Mouse (Mus musculus) liver, postnatal 0 days (tissue): ENCODE data around the gene 1810010H24Rik. TPM values are rescaled to one million over a fixed set of nuclear protein-coding genes. Genes with fewer than 3 reads are reported as not detected.
A peak's percentile ranks its signal among the peaks of the same experiment; 100 is the strongest.
"Not testable (repeated sequence)": the region's sequence is repeated elsewhere in the genome, so short reads cannot be mapped to it uniquely, and the experiment has no call there.

ENCODE experiments used
- ATAC-seq: fragments of 200-750 bp; cut with Nextera tagmentation; 2 replicates; pipeline ENCODE4 v1.8.0; 2017; ENCODE audit warnings: mild to moderate bottlenecking, moderate library complexity
- DNase-seq: peaks from one replicate; pipeline ENCODE4 v3.0.0-alpha.2; 2016
- H3K27ac ChIP-seq: fragments of 300-500 bp; sonication (generic); 2 replicates; pipeline ENCODE4 v1.5.1; 2014; ENCODE audit warnings: antibody characterized with exemption, moderate library complexity, mild to moderate bottlenecking, low read depth
- H3K27me3 ChIP-seq: fragments of 300-500 bp; sonication (generic); 2 replicates; pipeline ENCODE4 v1.6.1; 2014; ENCODE audit warnings: low read length, control low read depth, mixed read lengths; ENCODE audit not compliant: insufficient read depth
- H3K36me3 ChIP-seq: fragments of 300-500 bp; sonication (generic); replicated peaks from 2 replicates; pipeline ENCODE4 v1.6.1; 2014; ENCODE audit warnings: mild to moderate bottlenecking, control low read depth, low read length, moderate library complexity, mixed read lengths; ENCODE audit not compliant: insufficient read depth
- H3K4me1 ChIP-seq: fragments of 300-500 bp; sonication (generic); 2 replicates; pipeline ENCODE4 v1.6.1; 2014; ENCODE audit warnings: antibody characterized with exemption, mild to moderate bottlenecking, control low read depth; ENCODE audit not compliant: insufficient read depth
- H3K4me2 ChIP-seq: fragments of 300-500 bp; sonication (generic); 2 replicates; pipeline ENCODE4 v1.6.1; 2014; ENCODE audit warnings: low read depth, mild to moderate bottlenecking, low read length, moderate library complexity, mixed read lengths
- H3K4me3 ChIP-seq: fragments of 300-500 bp; sonication (generic); 2 replicates; pipeline ENCODE4 v1.5.1; 2014; ENCODE audit warnings: low read depth, low read length
- H3K9ac ChIP-seq: fragments of 300-500 bp; sonication (generic); replicated peaks from 2 replicates; pipeline ENCODE4 v1.6.1; 2014; ENCODE audit warnings: mild to moderate bottlenecking, moderate library complexity
- H3K9me3 ChIP-seq: fragments of 300-500 bp; sonication (generic); 2 replicates; pipeline ENCODE4 v1.6.1; 2016; ENCODE audit warnings: mild to moderate bottlenecking, control low read depth, low read length, mixed read lengths
- CTCF ChIP-seq: sonication (generic); IDR thresholded peaks from 2 replicates; pipeline ENCODE4 v1.5.1; 2016; ENCODE audit warnings: antibody characterized with exemption, low read depth
- EP300 ChIP-seq: IDR thresholded peaks from 2 replicates; pipeline ENCODE4 v1.6.1; 2016; ENCODE audit warnings: antibody characterized with exemption, low read depth, mild to moderate bottlenecking
- WGBS: fragments of 180-500 bp; shearing (Covaris S2); extraction: QIAGEN DNeasy Blood & Tissue Kit; methylation state at CpG from one replicate; pipeline ENCODE4 v1.1.7; 2014; ENCODE audit not compliant: insufficient replicate concordance; 5-methylcytosine and 5-hydroxymethylcytosine counted together
- polyA plus RNA-seq: library from polyadenylated mRNA; unstranded; fragments of >200 nt; fragmentation: Nextera tagmentation; extraction: Ambion mirVana; gene quantifications from 2 replicates; pipeline ENCODE4 v1.2.1, GENCODE M21; 2015

The 1810010H24Rik gene
- polyA plus RNA-seq, 1 experiment from 2014 or later, result 7.3 TPM

DNA sequence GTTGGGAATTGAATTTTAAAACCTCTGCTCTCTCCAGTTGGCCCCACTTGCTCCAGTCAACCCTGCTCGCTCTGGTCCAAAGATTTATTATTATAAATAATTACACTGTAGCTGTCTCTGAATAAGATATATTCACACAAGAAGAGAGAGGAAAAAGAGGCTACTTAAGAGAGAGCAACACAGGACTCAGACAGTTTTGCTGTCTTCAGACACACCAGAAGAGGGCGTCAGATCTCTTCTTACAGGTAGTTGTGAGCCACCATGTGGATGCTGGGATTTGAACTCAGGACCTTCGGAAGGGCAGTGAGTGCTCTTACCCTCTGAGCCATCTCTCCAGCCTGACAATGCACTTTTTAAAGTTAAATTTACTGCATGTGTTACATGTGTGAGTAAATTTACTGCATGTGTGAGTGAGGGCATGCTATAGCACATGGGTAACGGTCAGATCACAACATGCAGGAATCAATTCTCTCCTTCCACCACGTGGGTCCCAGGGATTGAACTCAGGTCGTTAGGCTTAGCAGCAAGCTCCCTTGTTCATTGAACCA is 8.1 kb upstream of the 1810010H24Rik start:
- no peak overlapping the region for H3K27ac ChIP-seq
- ATAC-seq, result no peak
- H3K9me3 ChIP-seq, result no peaks in the 10 kb centered on the region
- peaks cover 4% of the 10 kb centered on the region; the same call in 1 of the 2 replicates for H3K4me1 ChIP-seq
- no peak overlapping the region for H3K4me2 ChIP-seq
- no peaks in the 10 kb centered on the region for H3K36me3 ChIP-seq
- H3K27me3 ChIP-seq, result no peaks in the 10 kb centered on the region
- no peak overlapping the region for H3K4me3 ChIP-seq
- DNase-seq, result no peak
- WGBS, result 63% methylated on average over 6 of the region's 6 CpGs
- peak; percentile 26 for TF ChIP-seq CTCF
- TF ChIP-seq EP300, result no peak
- no peak overlapping the region for H3K9ac ChIP-seq

DNA sequence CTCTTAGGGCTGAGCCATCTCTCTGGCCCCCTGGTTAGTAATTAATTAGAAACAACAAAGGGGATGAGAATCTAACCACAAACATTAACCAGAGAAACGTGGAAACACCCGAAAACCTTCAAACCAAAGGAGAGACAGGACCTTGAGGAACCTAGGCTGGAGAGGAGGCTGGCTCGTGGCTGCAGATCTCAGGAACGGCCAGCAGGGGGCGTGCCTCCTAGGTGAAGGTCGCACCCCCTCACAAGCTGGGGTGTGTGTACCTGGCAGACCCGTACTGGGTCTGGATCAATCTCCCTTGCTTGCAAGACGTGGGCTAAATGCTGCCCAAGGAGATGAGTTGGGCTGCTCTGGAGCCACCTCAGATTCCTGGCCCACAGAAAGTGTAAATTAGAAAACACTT is 6.9 kb upstream of the 1810010H24Rik start:
- Histone ChIP-seq H3K4me2 (no peak overlapping the region), H3K4me1 (peaks cover 4% of the 10 kb centered on the region; the same call in 1 of the 2 replicates), H3K27ac (no peak overlapping the region), H3K36me3 (no peaks in the 10 kb centered on the region), H3K4me3 (no peak overlapping the region), H3K9ac (no peak overlapping the region), H3K27me3 (no peaks in the 10 kb centered on the region), H3K9me3 (no peaks in the 10 kb centered on the region)
- ATAC-seq (no peak), DNase-seq (peak; percentile 53)
- 33% methylated on average over 8 of the region's 8 CpGs for WGBS
- TF ChIP-seq CTCF (peak; percentile 78), EP300 (no peak)

DNA sequence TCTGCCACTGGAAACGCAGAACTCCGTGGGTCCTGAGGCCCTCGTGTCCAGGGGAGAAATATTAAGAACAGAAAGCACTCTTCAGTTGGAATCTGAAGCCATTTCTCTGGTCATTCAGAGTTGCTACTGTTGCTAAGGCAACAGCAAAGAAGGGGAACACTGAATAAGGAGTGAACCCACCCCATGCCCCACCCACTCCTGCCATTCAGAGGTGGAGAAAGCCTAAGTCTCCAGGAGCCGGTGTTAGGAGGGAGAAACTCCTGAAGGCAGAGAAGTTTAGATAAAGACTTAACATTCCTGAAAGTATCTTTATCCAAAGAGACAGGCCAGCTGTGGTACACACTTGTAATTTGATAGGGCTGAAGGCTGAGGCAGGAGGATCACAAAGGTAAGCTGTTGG is 6.2 kb upstream of the 1810010H24Rik start:
- no peak overlapping the region for H3K27ac ChIP-seq
- ATAC-seq (no peak), DNase-seq (no peak)
- H3K36me3 ChIP-seq, result no peaks in the 10 kb centered on the region
- no peak overlapping the region for H3K9ac ChIP-seq
- WGBS, result 78% methylated on average over 4 of the region's 4 CpGs
- no peaks in the 10 kb centered on the region for H3K27me3 ChIP-seq
- TF ChIP-seq EP300 (no peak), CTCF (no peak)
- H3K4me2 ChIP-seq, result no peak overlapping the region
- H3K4me1 ChIP-seq, result peaks cover 4% of the 10 kb centered on the region; the same call in 1 of the 2 replicates
- H3K4me3 ChIP-seq, result no peak overlapping the region
- no peaks in the 10 kb centered on the region for H3K9me3 ChIP-seq

- H3K9ac ChIP-seq, H3K27me3 ChIP-seq, ATAC-seq, H3K9me3 ChIP-seq, H3K4me2 ChIP-seq, H3K27ac ChIP-seq, DNase-seq, H3K36me3 ChIP-seq, H3K4me3 ChIP-seq, H3K4me1 ChIP-seq: not testable (repeated sequence)
- 85% methylated on average over 3 of the region's 5 CpGs for WGBS
These were observed 5.8 kb upstream of the 1810010H24Rik start for GRCm38 (mm10) chr11:107019722-107020121.

DNA sequence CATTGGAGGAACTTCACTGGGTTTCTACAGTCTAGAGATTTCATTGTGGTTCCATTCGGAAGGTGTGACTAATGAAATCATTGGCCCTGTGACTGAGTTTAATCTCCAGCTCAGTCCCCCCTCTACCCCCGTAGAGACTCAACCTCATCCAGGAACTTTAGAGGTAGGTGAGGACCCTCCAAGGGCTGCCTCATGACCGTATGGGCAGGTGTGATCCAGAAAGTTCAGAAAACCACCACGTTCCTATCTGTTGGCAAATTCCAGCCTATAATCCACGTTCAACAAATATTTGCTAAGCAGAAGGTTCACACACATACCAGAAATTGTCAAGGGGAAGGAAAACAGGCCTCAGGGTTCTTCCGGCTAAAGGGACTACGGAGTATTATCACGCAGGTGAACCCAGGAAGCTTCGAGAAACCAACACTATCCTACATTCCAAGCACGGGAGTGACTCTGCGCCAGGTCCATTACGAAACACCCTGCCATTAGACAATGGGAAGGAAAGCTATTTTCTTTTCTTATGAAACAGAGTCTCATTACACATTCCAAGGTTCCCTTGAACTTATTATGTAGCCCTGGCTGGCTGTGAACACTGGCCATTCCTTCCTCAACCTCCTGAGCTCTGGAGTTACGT is 3.3 kb upstream of the 1810010H24Rik start:
- 62% methylated on average over 13 of the region's 13 CpGs for WGBS
- ATAC-seq (no peak), DNase-seq (no peak)
- H3K9me3 ChIP-seq, result no peaks in the 10 kb centered on the region
- H3K36me3 ChIP-seq, result no peaks in the 10 kb centered on the region
- no peak for TF ChIP-seq CTCF
- no peak for TF ChIP-seq EP300
- H3K4me2 ChIP-seq, result no peak overlapping the region
- H3K27me3 ChIP-seq, result peaks cover 14% of the 10 kb centered on the region
- H3K4me3 ChIP-seq, result no peak overlapping the region
- H3K27ac ChIP-seq, result no peak overlapping the region
- peaks cover 15% of the 10 kb centered on the region for H3K4me1 ChIP-seq
- H3K9ac ChIP-seq, result no peak overlapping the region

GRCm38 (mm10) chr11:107024406-107024805 is 1.1 kb upstream of the 1810010H24Rik start:
- Histone ChIP-seq H3K9ac (no peak overlapping the region), H3K4me2 (no peak overlapping the region), H3K4me3 (no peak overlapping the region), H3K27me3 (peaks cover 16% of the 10 kb centered on the region), H3K9me3 (no peaks in the 10 kb centered on the region), H3K36me3 (no peaks in the 10 kb centered on the region), H3K27ac (no peak overlapping the region), H3K4me1 (peaks cover 17% of the 10 kb centered on the region)
- no peak for TF ChIP-seq CTCF
- TF ChIP-seq EP300, result no peak
- DNase-seq (no peak), ATAC-seq (no peak)
- WGBS, result 65% methylated on average over 4 of the region's 4 CpGs
